Mouse (Mus musculus): ENCODE results near the gene Cyct. TPM values are rescaled to one million over a fixed set of nuclear protein-coding genes. Genes with fewer than 3 reads are reported as not detected.

Cyct gene
- not detected in 2 replicates for polyA plus RNA-seq (2012; rRNA removed)

DNA sequence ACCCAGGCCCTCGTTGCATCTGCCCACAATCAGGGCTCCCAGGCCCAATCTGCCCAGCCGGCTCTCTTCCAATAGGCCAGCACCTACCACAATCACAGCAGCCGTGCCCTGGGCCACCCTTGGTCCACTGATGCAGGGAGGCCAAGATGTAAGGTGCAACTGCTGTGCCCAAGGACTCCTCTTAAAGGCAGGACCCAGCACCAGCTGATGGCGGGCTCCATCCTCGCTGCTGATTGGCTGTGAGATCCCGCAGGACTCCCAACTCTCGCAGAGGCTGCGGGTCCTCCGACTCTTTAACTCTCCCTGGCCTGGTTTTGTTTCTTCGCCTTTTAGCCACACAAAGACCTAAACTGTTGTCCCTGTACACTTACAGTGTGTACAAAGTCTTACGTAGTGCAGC, at the start of gene Cyct:
Gene Cyct, minus strand, starts transcription at position 225 of the 400 bp plus-strand sequence.

DNA sequence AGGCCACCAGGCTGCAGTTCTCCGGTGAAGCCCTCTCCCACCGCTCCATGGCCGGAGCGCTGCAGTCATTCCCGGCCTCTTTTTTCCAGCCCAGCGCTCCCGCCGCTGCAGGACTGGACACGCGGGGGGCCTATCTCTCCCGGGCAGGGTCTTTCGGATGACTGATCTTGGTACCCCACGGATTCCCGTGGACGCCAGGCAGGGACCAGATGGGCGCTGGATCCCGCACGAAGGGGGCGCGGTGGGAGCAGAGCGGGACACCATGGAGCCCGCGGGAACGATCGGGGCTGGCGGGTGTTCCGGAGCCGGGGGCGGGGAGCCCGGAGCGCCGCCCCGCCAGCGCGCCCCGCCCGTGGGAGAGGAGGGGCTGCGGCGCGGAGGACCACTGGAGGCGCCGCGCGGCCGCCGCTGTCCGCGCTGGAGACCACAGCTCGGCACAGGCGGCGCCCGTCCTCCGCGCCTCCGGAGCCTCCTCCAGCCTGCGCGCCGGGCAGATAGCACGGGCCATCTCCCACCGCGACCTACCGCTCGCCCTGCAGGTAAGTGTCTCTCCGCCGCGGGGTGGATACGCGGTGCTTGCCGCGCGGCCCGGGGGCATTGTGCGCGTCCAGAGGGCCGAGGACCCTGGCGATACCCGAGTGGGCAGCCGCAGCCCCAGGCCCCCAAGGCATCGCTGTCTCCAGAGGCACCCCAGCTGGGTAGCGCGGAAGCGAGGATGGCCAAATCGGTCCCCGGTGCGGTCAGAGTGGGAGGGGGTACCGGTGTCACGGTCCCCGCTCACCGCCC, 46.1 kb upstream of the Cyct start, which contains the start of gene Osbpl6:
Gene Osbpl6, plus strand, starts transcription at position 358 of the 786 bp plus-strand sequence.

DNA sequence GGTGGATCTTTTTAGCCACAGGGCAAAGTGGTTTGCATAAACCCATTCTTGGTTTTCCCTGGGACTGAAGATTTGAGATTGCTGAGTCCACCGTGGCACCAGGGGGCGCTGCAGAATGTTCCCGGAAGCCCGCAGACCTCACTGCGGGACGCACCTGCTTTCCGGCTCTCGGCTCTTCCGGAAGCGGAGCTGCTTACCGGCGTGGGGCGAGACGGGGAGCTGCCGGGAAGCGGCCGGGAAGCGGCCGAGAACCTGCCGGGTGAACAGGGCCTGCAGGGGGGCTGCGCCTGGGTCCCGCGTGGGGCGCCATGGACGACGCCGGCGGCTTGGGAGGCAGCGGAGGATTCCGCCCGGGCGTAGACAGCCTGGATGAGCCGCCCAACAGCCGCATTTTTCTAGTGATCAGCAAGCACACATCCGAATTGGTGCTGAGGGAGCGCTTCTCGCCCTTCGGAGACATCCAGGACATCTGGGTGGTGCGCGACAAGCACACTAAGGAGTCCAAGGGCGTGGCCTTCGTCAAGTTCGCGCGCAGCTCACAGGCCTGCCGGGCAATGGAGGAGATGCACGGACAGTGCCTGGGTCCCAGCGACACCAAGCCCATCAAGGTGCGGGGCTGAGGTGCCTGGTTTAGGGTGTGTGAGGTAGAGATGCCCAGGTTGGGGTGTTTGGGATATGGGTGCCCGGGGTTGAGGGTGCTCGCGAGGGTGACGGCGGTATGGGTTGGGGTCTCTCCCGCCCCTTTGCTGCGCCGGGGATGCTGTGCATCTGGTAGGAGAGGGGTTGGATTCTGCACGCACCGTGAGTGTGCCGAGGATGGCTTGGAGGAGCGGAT, 9.8 kb upstream of the Cyct start, which contains the start of gene Rbm45:
Gene Rbm45, plus strand, starts transcription at position 164 of the 835 bp plus-strand sequence.

DNA sequence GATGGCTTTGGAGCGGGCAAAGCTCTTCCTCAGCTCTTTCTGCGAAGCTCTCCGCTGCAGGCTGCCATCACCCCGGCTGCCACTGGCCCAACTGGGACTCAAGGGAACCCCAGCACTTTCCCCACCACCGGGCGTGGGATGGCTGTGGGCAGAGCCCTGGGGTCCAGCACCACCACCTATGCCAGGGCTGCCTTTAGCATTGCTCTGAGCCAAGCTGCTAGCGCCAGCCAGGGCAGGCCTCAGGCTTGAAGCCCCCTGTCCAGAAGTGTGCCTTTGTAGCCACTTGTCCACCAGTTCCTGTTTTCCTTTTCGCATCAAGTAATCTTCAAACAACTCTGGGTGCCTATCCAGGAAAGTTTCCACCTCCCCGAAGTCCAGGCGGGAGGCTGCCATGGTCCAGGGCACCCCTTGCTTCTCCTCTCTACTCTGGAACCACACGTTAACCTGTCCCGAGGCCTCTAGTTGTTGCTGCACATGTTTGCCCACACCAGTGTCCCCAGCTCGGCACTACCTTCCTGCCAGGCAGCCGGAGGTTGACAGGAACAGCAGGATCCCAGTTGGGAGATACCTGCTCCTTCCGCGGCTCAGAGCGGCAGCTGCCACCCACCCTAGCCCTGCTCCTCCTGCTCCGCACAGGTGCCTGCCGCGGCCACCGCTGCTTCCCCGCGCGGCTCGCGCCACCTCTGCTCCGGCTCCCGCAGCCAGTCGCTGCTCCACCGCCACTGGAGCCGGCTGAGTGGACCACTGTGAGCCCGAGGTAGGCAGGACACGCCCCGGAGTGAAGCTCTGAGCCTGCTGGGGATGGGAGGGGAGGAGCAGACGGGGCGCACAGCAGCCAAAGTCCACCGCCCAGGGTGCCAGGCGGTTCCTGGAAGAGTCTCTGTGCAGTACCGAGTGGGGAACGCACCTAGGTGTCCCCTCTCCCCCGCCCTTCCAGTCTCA, 21.8 kb downstream of the Cyct start, which contains the start of gene Pde11a:
Gene Pde11a, minus strand, starts transcription at position 560 of the 942 bp plus-strand sequence.

Other genes with a start within 250 kb of the Cyct start
- gene Pde11a, start 21.7 kb downstream of the Cyct start, polyA plus RNA-seq (2012; rRNA removed) = 0.15 and 0.27 TPM in 2 replicates
- 10.9 and 15.9 TPM in 2 replicates for gene Rbm45, start 9.5 kb upstream of the Cyct start, polyA plus RNA-seq (2012; rRNA removed)
- 15.3 and 26.4 TPM in 2 replicates for gene Osbpl6, start 46.1 kb upstream of the Cyct start, polyA plus RNA-seq (2012; rRNA removed)